ENCODE assay signal across 31 mouse cellular contexts in genomic region chr7:78290186-78290585, GRCm38 (mm10).
"Had no signal": no experiment of that assay in that cellular context is flagged by ENCODE, and none has a peak within 500 bp of the region (broad histone marks: within the 10 kb centered on the region; RNA-seq: fewer than 3 reads in every experiment).

No protein-coding gene starts in this region.

- H3K9ac ChIP-seq: limb, embryonic 12.5 days; limb, embryonic 13.5 days; limb, embryonic 15.5 days; liver, embryonic 12.5 days; liver, embryonic 13.5 days; liver, embryonic 14.5 days; liver, embryonic 15.5 days; liver, postnatal 0 days; lung, embryonic 14.5 days; lung, embryonic 15.5 days; midbrain, embryonic 12.5 days; midbrain, embryonic 15.5 days; neural tube, embryonic 12.5 days; neural tube, embryonic 13.5 days had no signal

- H3K9me3 ChIP-seq: limb, embryonic 10.5 days; limb, embryonic 12.5 days; limb, embryonic 13.5 days; limb, embryonic 15.5 days; liver, embryonic 12.5 days; liver, embryonic 15.5 days; lung, embryonic 15.5 days; midbrain, embryonic 10.5 days; midbrain, embryonic 12.5 days; midbrain, embryonic 15.5 days; neural tube, embryonic 12.5 days; neural tube, embryonic 13.5 days had no signal

- H3K4me2 ChIP-seq: limb, embryonic 12.5 days; limb, embryonic 13.5 days; limb, embryonic 15.5 days; liver, embryonic 12.5 days; liver, embryonic 13.5 days; liver, embryonic 15.5 days; lung, embryonic 14.5 days; lung, embryonic 15.5 days; midbrain, embryonic 11.5 days; midbrain, embryonic 12.5 days; midbrain, embryonic 15.5 days; neural tube, embryonic 12.5 days; neural tube, embryonic 13.5 days had no signal

- H3K36me3 ChIP-seq: limb, embryonic 10.5 days; limb, embryonic 12.5 days; limb, embryonic 13.5 days; limb, embryonic 15.5 days; liver, embryonic 12.5 days; liver, embryonic 13.5 days; liver, embryonic 15.5 days; lung, embryonic 15.5 days; midbrain, embryonic 10.5 days; midbrain, embryonic 12.5 days; midbrain, embryonic 15.5 days; neural tube, embryonic 12.5 days; neural tube, embryonic 13.5 days had no signal

- H3K4me1 ChIP-seq: limb, embryonic 10.5 days; limb, embryonic 12.5 days; limb, embryonic 13.5 days; limb, embryonic 15.5 days; liver, embryonic 12.5 days; liver, embryonic 13.5 days; liver, embryonic 15.5 days; lung, embryonic 15.5 days; megakaryocyte, embryonic 14.5 days; midbrain, embryonic 12.5 days; midbrain, embryonic 15.5 days; neural tube, embryonic 12.5 days; neural tube, embryonic 13.5 days had no signal

- ATAC-seq: liver, embryonic 12.5 days; liver, postnatal 0 days; lung, postnatal 0 days; midbrain, embryonic 15.5 days; midbrain, embryonic 16.5 days had no signal

- H3K4me3 ChIP-seq: limb, embryonic 10.5 days; limb, embryonic 12.5 days; limb, embryonic 13.5 days; limb, embryonic 15.5 days; liver, embryonic 12.5 days; liver, embryonic 13.5 days; liver, embryonic 15.5 days; lung, embryonic 15.5 days; megakaryocyte, embryonic 14.5 days; midbrain, embryonic 10.5 days; midbrain, embryonic 12.5 days; midbrain, embryonic 15.5 days; myocyte; neural tube, embryonic 12.5 days; neural tube, embryonic 13.5 days had no signal

- H3K27me3 ChIP-seq: limb, embryonic 12.5 days; limb, embryonic 13.5 days; limb, embryonic 15.5 days; liver, embryonic 12.5 days; liver, embryonic 13.5 days; liver, embryonic 15.5 days; lung, embryonic 15.5 days; megakaryocyte, embryonic 14.5 days; midbrain, embryonic 12.5 days; midbrain, embryonic 15.5 days; neural tube, embryonic 12.5 days; neural tube, embryonic 13.5 days had no signal

- H3K27ac ChIP-seq: limb, embryonic 10.5 days; limb, embryonic 12.5 days; limb, embryonic 13.5 days; limb, embryonic 15.5 days; liver, embryonic 12.5 days; liver, embryonic 13.5 days; liver, embryonic 14.5 days; liver, embryonic 15.5 days; lung, embryonic 15.5 days; macrophage; midbrain, embryonic 10.5 days; midbrain, embryonic 12.5 days; midbrain, embryonic 15.5 days; neural tube, embryonic 12.5 days; neural tube, embryonic 13.5 days had no signal

- DNase-seq: left cerebral cortex, postnatal 4 days; liver; liver, embryonic 13.5 days; liver, postnatal 0 days; lung, adult 18-20 months; lung, adult 2 months; lung, embryonic 14.5 days; lung, postnatal 10 days; lung, postnatal 14 days; lung, postnatal 36 days; lung, postnatal 4 days; midbrain, embryonic 14.5 days had no signal
